Mouse (Mus musculus) CH12.LX (cell line): ENCODE measurements around the gene Paqr5. TPM values are rescaled to one million over a fixed set of nuclear protein-coding genes. Genes with fewer than 3 reads are reported as not detected.
A peak's percentile ranks its signal among the peaks of the same experiment; 100 is the strongest.

ENCODE experiments used
- DNase-seq: peaks from one replicate; pipeline ENCODE4 v3.0.0-alpha.2; 2013; ENCODE audit errors: extremely low read depth
- H3K27ac ChIP-seq: 2 replicates; pipeline ENCODE4 v1.5.1; 2012; ENCODE audit warnings: low read depth, mild to moderate bottlenecking, control low read depth, moderate library complexity; ENCODE audit not compliant: insufficient read depth
- H3K27me3 ChIP-seq: replicated peaks from 2 replicates; pipeline ENCODE3; 2012; ENCODE audit warnings: inconsistent platforms
- H3K36me3 ChIP-seq, 2 experiments: replicated peaks in 1 of 2; 2 replicates each; pipeline versions ENCODE3 to v1.6.1; 2012; ENCODE audit warnings: inconsistent platforms in 1 of 2, low read length in 1 of 2, mild to moderate bottlenecking in 1 of 2, mixed read lengths in 1 of 2, moderate library complexity in 1 of 2; ENCODE audit not compliant: control insufficient read depth in 1 of 2, insufficient read depth in 1 of 2
- H3K4me1 ChIP-seq, 2 experiments: 2 replicates each; pipeline ENCODE4 v1.6.1; 2012; ENCODE audit warnings: inconsistent platforms in 1 of 2, moderate library complexity in 1 of 2; ENCODE audit not compliant: insufficient read depth in 2 of 2, control insufficient read depth in 1 of 2
- H3K4me2 ChIP-seq: 2 replicates; pipeline ENCODE4 v1.6.1; 2012; ENCODE audit warnings: low read depth, mild to moderate bottlenecking, control low read depth; ENCODE audit not compliant: poor library complexity, insufficient read depth, severe bottlenecking
- H3K4me3 ChIP-seq, 3 experiments: fragments of 150-350 bp in 1 of 3; sonication (generic) in 1 of 3; replicated peaks in 1 of 3; 2 replicates each; pipeline versions ENCODE3 to v1.5.1; 2011 to 2012; ENCODE audit warnings: low read depth in 2 of 3, low read length in 2 of 3, mild to moderate bottlenecking in 2 of 3, moderate library complexity in 2 of 3, control low read depth in 1 of 3, improper control_type of control experiment in 1 of 3, inconsistent platforms in 1 of 3, mixed read lengths in 1 of 3; ENCODE audit not compliant: poor library complexity in 1 of 3
- H3K79me2 ChIP-seq: replicated peaks from 2 replicates; pipeline ENCODE4 v1.6.1; 2012; ENCODE audit warnings: mild to moderate bottlenecking, moderate library complexity; ENCODE audit not compliant: control insufficient read depth, poor library complexity, insufficient read depth, severe bottlenecking; ENCODE audit errors: extremely low read depth
- H3K9ac ChIP-seq: 2 replicates; pipeline ENCODE4 v1.6.1; 2012; ENCODE audit warnings: low read depth, mild to moderate bottlenecking, control low read depth, moderate library complexity; ENCODE audit not compliant: insufficient read depth
- H3K9me3 ChIP-seq: replicated peaks from 2 replicates; pipeline ENCODE3; 2012; ENCODE audit warnings: low read length, inconsistent platforms, mixed read lengths
- BHLHE40 ChIP-seq: IDR thresholded peaks from 2 replicates; pipeline ENCODE4 v1.6.1; 2011; ENCODE audit warnings: mild to moderate bottlenecking, low read depth, low read length, improper control_type of control experiment
- CHD1 ChIP-seq: IDR thresholded peaks from 2 replicates; pipeline ENCODE4 v1.6.1; 2012; ENCODE audit warnings: low read depth, low read length, improper control_type of control experiment, inconsistent platforms
- CHD2 ChIP-seq: IDR thresholded peaks from 2 replicates; pipeline ENCODE4 v1.6.1; 2011; ENCODE audit warnings: low read length, improper control_type of control experiment
- CTCF ChIP-seq, 2 experiments: IDR thresholded peaks in 1 of 2; conservative IDR thresholded peaks in 1 of 2; 2 replicates each; pipeline ENCODE4 v1.5.1; 2011 to 2012; ENCODE audit warnings: low read depth in 2 of 2, low read length in 2 of 2, improper control_type of control experiment in 1 of 2, inconsistent platforms in 1 of 2, mild to moderate bottlenecking in 1 of 2, moderate library complexity in 1 of 2
- E2F4 ChIP-seq: IDR thresholded peaks from 2 replicates; pipeline ENCODE4 v1.6.1; 2011; ENCODE audit warnings: low read depth, low read length, improper control_type of control experiment; ENCODE audit not compliant: insufficient replicate concordance
- ELF1 ChIP-seq: IDR thresholded peaks from 2 replicates; pipeline ENCODE4 v1.6.1; 2014; ENCODE audit warnings: low read depth, mild to moderate bottlenecking, inconsistent platforms, low read length, improper control_type of control experiment
- EP300 ChIP-seq: IDR thresholded peaks from 2 replicates; pipeline ENCODE4 v1.6.1; 2011; ENCODE audit warnings: low read length, improper control_type of control experiment
- HCFC1 ChIP-seq: IDR thresholded peaks from 2 replicates; pipeline ENCODE4 v1.6.1; 2012; ENCODE audit warnings: low read depth, mild to moderate bottlenecking, inconsistent platforms, low read length, improper control_type of control experiment
- IRF4 ChIP-seq: IDR thresholded peaks from 2 replicates; pipeline ENCODE4 v1.6.1; 2014; ENCODE audit warnings: low read depth, mild to moderate bottlenecking, inconsistent platforms, low read length, improper control_type of control experiment
- JUND ChIP-seq: conservative IDR thresholded peaks from 2 replicates; pipeline ENCODE4 v1.6.1; 2011; ENCODE audit warnings: low read depth, low read length, improper control_type of control experiment
- KAT2A ChIP-seq: IDR thresholded peaks from 2 replicates; pipeline ENCODE4 v1.6.1; 2012; ENCODE audit warnings: low read length, improper control_type of control experiment, inconsistent platforms; ENCODE audit not compliant: insufficient replicate concordance
- MAFK ChIP-seq: IDR thresholded peaks from 2 replicates; pipeline ENCODE4 v1.6.1; 2011; ENCODE audit warnings: low read length, improper control_type of control experiment; ENCODE audit not compliant: insufficient replicate concordance
- MAZ ChIP-seq: IDR thresholded peaks from 2 replicates; pipeline ENCODE4 v1.6.1; 2012; ENCODE audit warnings: low read depth, mild to moderate bottlenecking, inconsistent platforms, low read length, improper control_type of control experiment, moderate library complexity
- MXI1 ChIP-seq: IDR thresholded peaks from 2 replicates; pipeline ENCODE4 v1.6.1; 2011; ENCODE audit warnings: mild to moderate bottlenecking, low read depth, low read length, improper control_type of control experiment
- MYC ChIP-seq: IDR thresholded peaks from 2 replicates; pipeline ENCODE4 v1.6.1; 2011; ENCODE audit warnings: low read depth, mild to moderate bottlenecking, improper control_type of control experiment, low read length
- NRF1 ChIP-seq: IDR thresholded peaks from 2 replicates; pipeline ENCODE4 v1.6.1; 2014; ENCODE audit warnings: low read depth, mild to moderate bottlenecking, inconsistent platforms, low read length, improper control_type of control experiment, moderate library complexity
- PAX5 ChIP-seq: IDR thresholded peaks from 2 replicates; pipeline ENCODE4 v1.6.1; 2012; ENCODE audit warnings: low read length, inconsistent platforms, mixed read lengths
- POLR2AphosphoS2 ChIP-seq: IDR thresholded peaks from 2 replicates; pipeline ENCODE4 v1.6.1; 2011; ENCODE audit warnings: low read depth, low read length, improper control_type of control experiment
- RAD21 ChIP-seq: IDR thresholded peaks from 2 replicates; pipeline ENCODE4 v1.6.1; 2011; ENCODE audit warnings: low read depth, mild to moderate bottlenecking, low read length, improper control_type of control experiment, moderate library complexity
- RCOR1 ChIP-seq: conservative IDR thresholded peaks from 2 replicates; pipeline ENCODE4 v1.6.1; 2012; ENCODE audit warnings: low read depth, mild to moderate bottlenecking, inconsistent platforms, low read length, improper control_type of control experiment
- SIN3A ChIP-seq: IDR thresholded peaks from 2 replicates; pipeline ENCODE4 v1.6.1; 2012; ENCODE audit warnings: low read length, improper control_type of control experiment, inconsistent platforms
- SMC3 ChIP-seq: IDR thresholded peaks from 2 replicates; pipeline ENCODE4 v1.6.1; 2011; ENCODE audit warnings: low read depth, low read length, improper control_type of control experiment
- TBP ChIP-seq: conservative IDR thresholded peaks from 2 replicates; pipeline ENCODE4 v1.6.1; 2011; ENCODE audit warnings: low read depth, low read length, improper control_type of control experiment
- TCF12 ChIP-seq: IDR thresholded peaks from 2 replicates; pipeline ENCODE4 v1.6.1; 2014; ENCODE audit warnings: low read depth, mild to moderate bottlenecking, inconsistent platforms, low read length, improper control_type of control experiment
- UBTF ChIP-seq: IDR thresholded peaks from 2 replicates; pipeline ENCODE4 v1.6.1; 2012; ENCODE audit warnings: low read depth, mild to moderate bottlenecking, inconsistent platforms, low read length, improper control_type of control experiment, moderate library complexity
- USF1 ChIP-seq: IDR thresholded peaks from 2 replicates; pipeline ENCODE4 v1.6.1; 2014; ENCODE audit warnings: low read depth, mild to moderate bottlenecking, inconsistent platforms, low read length, improper control_type of control experiment
- USF2 ChIP-seq: conservative IDR thresholded peaks from 2 replicates; pipeline ENCODE4 v1.6.1; 2011; ENCODE audit warnings: low read depth, low read length, improper control_type of control experiment
- ZC3H11A ChIP-seq: IDR thresholded peaks from 2 replicates; pipeline ENCODE4 v1.6.1; 2012; ENCODE audit warnings: low read depth, mild to moderate bottlenecking, inconsistent platforms, low read length, improper control_type of control experiment
- ZKSCAN1 ChIP-seq: IDR thresholded peaks from 2 replicates; pipeline ENCODE4 v1.6.1; 2012; ENCODE audit warnings: low read depth, inconsistent platforms, low read length, improper control_type of control experiment, borderline replicate concordance
- ZNF384 ChIP-seq: IDR thresholded peaks from 2 replicates; pipeline ENCODE4 v1.6.1; 2012; ENCODE audit warnings: low read depth, low read length, improper control_type of control experiment, inconsistent platforms
- dilution Hi-C: fragments of 300-500 bp; cut with MboI; formaldehyde crosslinking; loops from 2 replicates; pipeline ENCODE4 v1.14.3; 2020; ENCODE audit warnings: low sequenced_read_pairs; ENCODE audit not compliant: extremely low pct_unique_long_range_greater_than_20kb, extremely low pct_ligation_motif_present
- in situ Hi-C: fragments of 300-500 bp; cut with MboI; formaldehyde crosslinking; loops from 3 replicates; pipeline ENCODE4 v1.14.3; 2019; ENCODE audit warnings: low sequenced_read_pairs, low pct_ligation_motif_present, low pct_unique_long_range_greater_than_20kb, mixed read lengths
- polyA plus RNA-seq: library from polyadenylated mRNA; unstranded; fragments of >175 nt; gene quantifications from 2 replicates; pipeline ENCODE4 v1.2.1, GENCODE M21; 2012; ENCODE audit warnings: low read depth; ENCODE audit not compliant: insufficient read length
- total RNA-seq, 2 experiments: library from RNA; depleted of rRNA; stranded (reverse); fragments of 300-350 nt in 1 of 2; fragments of >200 nt in 1 of 2; gene quantifications; 2 replicates each; pipeline ENCODE4 v1.2.3; 2012 to 2014

Gene Paqr5
- total and polyA plus RNA-seq, 3 experiments = 0.38 to 0.43 (median 0.39) TPM

DNA sequence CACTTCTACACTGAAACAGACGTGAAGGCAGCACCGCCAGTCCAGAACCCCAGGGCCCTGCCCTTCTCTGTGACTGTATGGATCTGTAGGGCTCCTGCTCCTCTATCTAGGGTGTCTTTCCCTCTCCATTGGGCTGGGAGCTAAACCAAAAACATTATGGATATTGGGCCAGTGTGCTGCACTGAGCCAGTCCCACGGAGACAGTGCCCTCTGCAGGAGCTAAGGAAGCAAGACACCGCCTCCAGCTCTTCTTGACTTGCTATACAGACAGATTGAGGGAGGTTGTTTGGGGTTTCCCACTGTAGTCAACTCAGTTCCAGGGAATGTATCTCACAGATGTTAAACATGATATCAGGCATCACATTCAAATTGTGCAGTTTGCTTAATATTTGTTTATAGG is 24.1 kb upstream of the Paqr5 start:
- TF ChIP-seq HCFC1 (no peak), E2F4 (no peak), SMC3 (peak; percentile 54), MAZ (no peak), KAT2A (no peak), POLR2AphosphoS2 (no peak), CTCF (conservative IDR thresholded peaks at IDR 0.05 in 1 of 2, IDR thresholded peaks at IDR 0.05 in 1 of 2; ENCODE audit: low read depth in 2 of 2, low read length in 2 of 2) (peak; percentile 25 to 66; a peak in 3 of 4 replicates), TBP (no peak), TCF12 (no peak), USF2 (no peak), SIN3A (no peak), RAD21 (peak; percentile 47), USF1 (no peak), JUND (no peak), CHD1 (no peak), ZKSCAN1 (no peak), UBTF (no peak), EP300 (no peak), NRF1 (no peak), ZNF384 (no peak), MAFK (no peak)
- H3K27me3 ChIP-seq = no peaks in the 10 kb centered on the region
- H3K79me2 ChIP-seq = no peaks in the 10 kb centered on the region
- no peaks in the 10 kb centered on the region for H3K9me3 ChIP-seq
- dilution Hi-C loops (no loop called here), in situ Hi-C loops (loop anchor here (5.0 kb wide), 1 partner anchor 192 kb away; no protein-coding TSS in a partner anchor)
- no peak overlapping the region for H3K9ac ChIP-seq
- H3K27ac ChIP-seq = no peak overlapping the region
- no peak overlapping the region for H3K4me2 ChIP-seq
- no peaks in the 10 kb centered on the region for H3K36me3 ChIP-seq
- peak; percentile 27 for DNase-seq
- H3K4me1 ChIP-seq = no peaks in the 10 kb centered on the region
- no peak overlapping the region for H3K4me3 ChIP-seq

DNA sequence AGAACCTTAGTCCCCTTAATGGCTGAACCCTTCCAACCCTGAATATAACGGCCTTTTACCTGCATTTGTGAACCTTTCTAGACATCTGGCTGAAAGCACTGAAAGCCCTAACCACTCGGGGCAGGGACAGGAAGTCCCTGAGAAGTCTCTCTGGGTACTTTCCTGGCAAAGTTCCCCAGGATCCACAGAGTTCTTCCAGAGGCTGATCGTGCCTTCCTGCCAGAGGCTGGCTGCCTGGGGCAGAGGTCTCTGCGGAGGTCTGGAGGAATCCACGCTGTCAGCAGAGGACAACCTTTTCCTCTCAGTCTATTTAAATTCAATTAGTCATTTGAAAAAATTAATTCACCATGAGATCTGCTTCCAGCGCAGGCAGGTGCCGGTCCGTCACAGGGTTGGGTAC is 22.5 kb upstream of the Paqr5 start:
- H3K36me3 ChIP-seq = no peaks in the 10 kb centered on the region
- no peak overlapping the region for H3K9ac ChIP-seq
- H3K4me1 ChIP-seq = no peaks in the 10 kb centered on the region
- no peak overlapping the region for H3K27ac ChIP-seq
- no peaks in the 10 kb centered on the region for H3K27me3 ChIP-seq
- no peak overlapping the region for H3K4me3 ChIP-seq
- dilution Hi-C loops = no loop called here
- H3K79me2 ChIP-seq = no peaks in the 10 kb centered on the region
- in situ Hi-C loops = loop anchor here (25.0 kb wide), 1 partner anchor 513 kb away; no protein-coding TSS in a partner anchor
- no peak for DNase-seq
- no peak for TF ChIP-seq ZNF384
- no peak for TF ChIP-seq IRF4
- TF ChIP-seq MAFK = no peak
- TF ChIP-seq RCOR1 = no peak
- TF ChIP-seq ELF1 = no peak
- no peak for TF ChIP-seq CHD2
- TF ChIP-seq BHLHE40 = no peak
- TF ChIP-seq KAT2A = no peak
- TF ChIP-seq RAD21 = no peak
- TF ChIP-seq MAZ = no peak
- no peak for TF ChIP-seq NRF1
- TF ChIP-seq MXI1 = no peak
- TF ChIP-seq E2F4 = no peak
- no peak for TF ChIP-seq JUND
- TF ChIP-seq TCF12 = no peak
- no peak for TF ChIP-seq PAX5
- TF ChIP-seq MYC = no peak
- no peak for TF ChIP-seq ZC3H11A
- H3K9me3 ChIP-seq = no peaks in the 10 kb centered on the region
- H3K4me2 ChIP-seq = no peak overlapping the region
